ENCODE assay signal across 7 mouse cellular contexts in the genomic region with DNA sequence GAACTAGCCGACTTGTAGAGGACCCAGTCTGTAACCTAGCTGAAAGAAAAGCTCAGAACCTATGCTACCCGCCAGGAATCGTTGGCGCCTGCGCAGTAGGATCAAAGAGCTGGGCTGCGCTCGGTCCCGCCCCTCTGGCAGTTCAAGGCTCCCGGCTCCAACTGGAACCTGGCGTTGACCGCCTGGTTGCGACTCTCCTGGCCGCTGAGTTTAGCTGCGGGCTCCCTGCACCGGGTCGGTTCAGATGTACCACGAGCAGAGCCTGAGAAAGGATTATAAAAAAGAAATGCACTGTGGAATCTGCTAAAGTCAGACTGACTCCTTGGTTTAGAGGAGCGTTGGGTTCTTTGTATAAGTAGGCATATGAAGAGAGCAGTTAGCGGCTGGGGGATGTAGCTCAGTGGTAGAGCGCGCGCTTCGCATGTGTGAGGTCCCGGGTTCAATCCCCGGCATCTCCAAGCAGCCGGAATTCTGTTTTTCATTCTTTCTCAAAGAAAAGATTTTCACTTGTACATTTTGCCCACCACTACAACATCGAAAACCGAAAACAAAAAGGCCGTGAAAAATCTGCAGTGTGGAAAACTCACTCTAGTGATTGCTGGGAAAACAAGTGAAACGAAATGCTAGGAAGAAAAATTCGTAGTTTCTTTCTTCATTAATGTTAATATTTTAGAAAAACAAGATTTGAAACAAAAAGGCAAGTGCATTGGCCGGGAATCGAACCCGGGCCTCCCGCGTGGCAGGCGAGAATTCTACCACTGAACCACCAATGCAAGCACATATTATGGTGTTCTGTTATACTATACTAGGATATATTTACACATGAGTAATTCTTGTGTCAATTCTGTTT. TPM values are rescaled to one million over a fixed set of nuclear protein-coding genes. Genes with fewer than 3 reads are reported as not detected.
DNase-seq lines count a peak whose midpoint lies in the region; ATAC-seq lines count a peak whose summit lies in the region.

No protein-coding gene starts in this region.

- no peaks in the 10 kb centered on the region for H3K9me3 ChIP-seq in embryonic facial prominence, embryonic 11.5 days (replicated peaks; ENCODE audit: control insufficient read depth, low read length)
- no peaks in the 10 kb centered on the region for H3K9me3 ChIP-seq in limb, embryonic 11.5 days (ENCODE audit: control insufficient read depth, low read length)
- no peaks in the 10 kb centered on the region for H3K9me3 ChIP-seq in midbrain, embryonic 14.5 days (ENCODE audit: control insufficient read depth, low read length)

- peak overlapping the region; percentile 50 for H3K4me3 ChIP-seq in embryonic facial prominence, embryonic 11.5 days (ENCODE audit: low read depth, low read length)
- H3K4me3 ChIP-seq in limb, embryonic 11.5 days (ENCODE audit: low read depth, low read length) = peak overlapping the region; percentile 40
- peak overlapping the region; percentile 56 for H3K4me3 ChIP-seq in midbrain, embryonic 14.5 days (replicated peaks; ENCODE audit: low read depth, low read length)

- peak; percentile 97 for DNase-seq in adrenal gland, postnatal 14 days
- DNase-seq in embryonic facial prominence, embryonic 11.5 days (ENCODE audit: low spot score) = peak; percentile 96
- peak; percentile 99 for DNase-seq in heart, adult 11 months
- peak; percentile 95 for DNase-seq in kidney, adult 18-20 months
- DNase-seq in limb, embryonic 11.5 days (ENCODE audit: low spot score) = peak; percentile 96
- peak; percentile 96 for DNase-seq in midbrain, embryonic 14.5 days
- DNase-seq in spleen, adult 18-20 months = peak; percentile 88 to 93

- ATAC-seq in embryonic facial prominence, embryonic 11.5 days (replicated peaks; ENCODE audit: insufficient number of reproducible peaks, low FRiP score, low TSS enrichment, low read depth) = peak; percentile 98
- peak; percentile 97 for ATAC-seq in limb, embryonic 11.5 days (ENCODE audit: insufficient number of reproducible peaks, low FRiP score, low TSS enrichment, low read depth)
- ATAC-seq in midbrain, embryonic 14.5 days (ENCODE audit: low FRiP score, low TSS enrichment) = peak; percentile 98

- H3K27me3 ChIP-seq in embryonic facial prominence, embryonic 11.5 days (ENCODE audit: control insufficient read depth, insufficient read depth, low read length) = no peaks in the 10 kb centered on the region
- H3K27me3 ChIP-seq in limb, embryonic 11.5 days (ENCODE audit: control insufficient read depth, insufficient read depth, low read length) = no peaks in the 10 kb centered on the region
- no peaks in the 10 kb centered on the region for H3K27me3 ChIP-seq in midbrain, embryonic 14.5 days (ENCODE audit: control insufficient read depth, insufficient read depth, low read length)

- 0 out of 2 replicates have a peak overlapping the region, but pooled peaks have one; percentile 38 for H3K4me2 ChIP-seq in embryonic facial prominence, embryonic 11.5 days (ENCODE audit: low read depth, low read length)
- peak overlapping the region; percentile 29 for H3K4me2 ChIP-seq in limb, embryonic 11.5 days (ENCODE audit: low read depth, severe bottlenecking)
- H3K4me2 ChIP-seq in midbrain, embryonic 14.5 days (ENCODE audit: low read length) = peak overlapping the region; percentile 52

- peak overlapping the region; percentile 68 for H3K9ac ChIP-seq in embryonic facial prominence, embryonic 11.5 days (replicated peaks; ENCODE audit: low read length)
- H3K9ac ChIP-seq in limb, embryonic 11.5 days (ENCODE audit: low read length) = peak overlapping the region; percentile 60
- H3K9ac ChIP-seq in midbrain, embryonic 14.5 days (replicated peaks; ENCODE audit: low read length) = peak overlapping the region; percentile 55

- H3K27ac ChIP-seq in embryonic facial prominence, embryonic 11.5 days (replicated peaks; ENCODE audit: low read depth, low read length) = peak overlapping the region; percentile 66; the same call in 1 of the 2 replicates
- H3K27ac ChIP-seq in limb, embryonic 11.5 days (replicated peaks; ENCODE audit: low read depth, low read length) = peak overlapping the region; percentile 57; the same call in 1 of the 2 replicates
- H3K27ac ChIP-seq in midbrain, embryonic 14.5 days (replicated peaks; ENCODE audit: low read depth, low read length) = peak overlapping the region; percentile 83

- WGBS in embryonic facial prominence, embryonic 11.5 days = under 1% methylated on average over 37 of the region's 37 CpGs
- WGBS in limb, embryonic 11.5 days = under 1% methylated on average over 37 of the region's 37 CpGs
- WGBS in midbrain, embryonic 14.5 days = under 1% methylated on average over 37 of the region's 37 CpGs

- no peaks in the 10 kb centered on the region for H3K36me3 ChIP-seq in embryonic facial prominence, embryonic 11.5 days (replicated peaks; ENCODE audit: control insufficient read depth, insufficient read depth, low read depth, low read length)
- no peaks in the 10 kb centered on the region for H3K36me3 ChIP-seq in limb, embryonic 11.5 days (ENCODE audit: control insufficient read depth, insufficient read depth, low read length)
- H3K36me3 ChIP-seq in midbrain, embryonic 14.5 days (ENCODE audit: control insufficient read depth, insufficient read depth, low read length) = no peaks in the 10 kb centered on the region

- H3K4me1 ChIP-seq in embryonic facial prominence, embryonic 11.5 days (ENCODE audit: control insufficient read depth, insufficient read depth, low read length) = no peaks in the 10 kb centered on the region
- peaks cover 2% of the 10 kb centered on the region; the same call in 1 of the 2 replicates for H3K4me1 ChIP-seq in limb, embryonic 11.5 days (ENCODE audit: control insufficient read depth, insufficient read depth, low read length)
- H3K4me1 ChIP-seq in midbrain, embryonic 14.5 days (ENCODE audit: control insufficient read depth, insufficient read depth, low read length) = no peaks in the 10 kb centered on the region

RNA-seq across cellular contexts. Expression of gene Gpd2, which starts 55.5 kb away (rescaled TPM):
- total RNA-seq in adrenal gland, postnatal 14 days (2021) = 220 and 223 TPM in 2 replicates
- 17.5 and 19.8 TPM in 2 replicates for polyA plus RNA-seq in embryonic facial prominence, embryonic 11.5 days (2014; fragmentation: Nextera tagmentation; extraction: Ambion mirVana)
- 15.9 and 19.1 TPM in 2 replicates for polyA plus RNA-seq in limb, embryonic 11.5 days (2014; fragmentation: Nextera tagmentation; extraction: Ambion mirVana)
- polyA plus RNA-seq in midbrain, embryonic 14.5 days (2014; fragmentation: Nextera tagmentation; extraction: Ambion mirVana) = 12.1 and 13.7 TPM in 2 replicates

RNA-seq across cellular contexts. Expression of gene Nr4a2, which starts 58.1 kb away (rescaled TPM):
- 6.8 and 48.2 TPM in 2 replicates for total RNA-seq in adrenal gland, postnatal 14 days (2021)
- 3.7 and 5.7 TPM in 2 replicates for polyA plus RNA-seq in embryonic facial prominence, embryonic 11.5 days (2014; fragmentation: Nextera tagmentation; extraction: Ambion mirVana)
- 7.7 and 8.8 TPM in 2 replicates for polyA plus RNA-seq in limb, embryonic 11.5 days (2014; fragmentation: Nextera tagmentation; extraction: Ambion mirVana)
- polyA plus RNA-seq in midbrain, embryonic 14.5 days (2014; fragmentation: Nextera tagmentation; extraction: Ambion mirVana) = 23.8 and 30.9 TPM in 2 replicates

Comparison
In these comparisons a context has a peak if more than half of its experiments do, and no peak if none do; other contexts are left out.
1. Peak in every context shown above with its lines: DNase-seq, ATAC-seq, H3K4me3 ChIP-seq and H3K27ac ChIP-seq.